Mouse (Mus musculus) T-helper 1 cell (primary cell): ENCODE data around the gene Mc3r.

Experiments used
- in situ Hi-C: fragments of 300-600 bp; cut with MboI, MseI; formaldehyde crosslinking; loops from one replicate; pipeline ENCODE4 v1.15.1; 2025; ENCODE audit warnings: high pct_unique_total_duplicates

Mc3r gene

GRCm38 (mm10) chr2:172298083-172298482 lies 49.8 kb downstream of the Mc3r start:
- in situ Hi-C loops = no loop called here

- in situ Hi-C loops = no loop called here
These were observed 50.2 kb downstream of the Mc3r start for GRCm38 (mm10) chr2:172298542-172298941.

- in situ Hi-C loops = no loop called here
These were observed 51.0 kb downstream of the Mc3r start for GRCm38 (mm10) chr2:172299126-172299921.
